ENCODE assay signal across 14 mouse cellular contexts in the genomic region with DNA sequence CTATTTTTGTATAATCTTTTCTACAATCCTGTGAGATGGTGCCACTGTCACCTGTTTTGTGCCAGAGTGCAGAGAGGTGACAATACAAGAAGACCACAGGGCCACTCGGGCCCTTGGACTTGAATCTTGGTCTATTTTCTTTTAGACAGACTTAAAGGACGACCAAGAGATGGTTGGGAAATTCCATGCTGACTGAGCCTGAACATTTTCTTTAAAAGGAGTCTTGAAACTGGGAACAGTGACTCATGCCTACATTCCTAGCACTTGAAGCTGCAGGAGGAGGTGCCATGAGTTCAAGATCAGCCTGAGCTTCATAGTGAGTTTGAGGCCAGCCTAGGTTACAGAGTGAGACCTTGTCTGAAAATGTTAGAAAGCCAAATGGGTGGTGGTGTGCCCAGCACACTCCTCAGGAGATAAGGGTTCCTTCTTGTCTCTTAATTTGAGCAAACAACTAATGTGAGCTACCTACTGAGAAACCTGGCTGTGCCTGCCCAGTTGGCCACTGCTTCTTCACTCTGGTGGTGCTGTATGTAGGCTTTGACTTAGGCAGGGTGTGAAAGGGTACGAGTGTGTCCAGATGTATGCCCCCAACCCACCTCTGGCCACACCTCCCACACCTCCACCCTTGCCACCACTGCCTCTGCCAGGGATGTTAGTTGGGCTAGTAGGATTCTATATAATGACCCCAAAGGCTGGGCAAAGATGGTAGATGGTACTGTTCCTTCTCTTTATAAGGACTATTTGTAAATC. TPM values are rescaled to one million over a fixed set of nuclear protein-coding genes. Genes with fewer than 3 reads are reported as not detected.
DNase-seq lines count a peak whose midpoint lies in the region; ATAC-seq and TF ChIP-seq lines count a peak whose summit lies in the region.
"Had no signal": no experiment of that assay in that cellular context is flagged by ENCODE, and none has a peak within 500 bp of the region (broad histone marks: within the 10 kb centered on the region; RNA-seq: fewer than 3 reads in every experiment).

No protein-coding gene starts in this region.

- no peak overlapping the region for H3K4me3 ChIP-seq in left cerebral cortex, adult 2 months
- H3K4me3 ChIP-seq in forebrain, embryonic 12.5 days (replicated peaks) = no peak overlapping the region
- H3K4me3 ChIP-seq in liver, postnatal 0 days (ENCODE audit: low read depth, low read length) = no peak overlapping the region
- H3K4me3 ChIP-seq: heart, embryonic 10.5 days; megakaryocyte, embryonic 14.5 days; neural tube, embryonic 12.5 days had no signal

- no peaks in the 10 kb centered on the region for H3K9me3 ChIP-seq in forebrain, embryonic 12.5 days
- H3K9me3 ChIP-seq in liver, postnatal 0 days (ENCODE audit: low read length) = no peaks in the 10 kb centered on the region
- H3K9me3 ChIP-seq: heart, embryonic 10.5 days; megakaryocyte, embryonic 14.5 days; neural tube, embryonic 12.5 days had no signal

- intact Hi-C loops in left cerebral cortex, adult 2 months (cut with DNase I) = loop anchor here (2.0 kb wide), 1 partner anchor 39 kb away; the partner anchor contains the start of gene Socs7

- H3K27ac ChIP-seq in left cerebral cortex, adult 2 months = peak overlapping the region; percentile 77
- H3K27ac ChIP-seq in forebrain, embryonic 12.5 days = peak overlapping the region; percentile 70; the same call in 1 of the 2 replicates
- H3K27ac ChIP-seq in liver, postnatal 0 days (ENCODE audit: low read depth) = no peak overlapping the region
- H3K27ac ChIP-seq: neural tube, embryonic 12.5 days had no signal

- peaks cover 51% of the 10 kb centered on the region for H3K4me1 ChIP-seq in forebrain, embryonic 12.5 days
- peaks cover 32% of the 10 kb centered on the region for H3K4me1 ChIP-seq in liver, postnatal 0 days (ENCODE audit: insufficient read depth)

- peaks cover 37% of the 10 kb centered on the region for H3K27me3 ChIP-seq in forebrain, embryonic 12.5 days
- H3K27me3 ChIP-seq in liver, postnatal 0 days (ENCODE audit: insufficient read depth, low read length) = peaks cover 10% of the 10 kb centered on the region
- H3K27me3 ChIP-seq: Patski had no signal

- ATAC-seq in forebrain, embryonic 12.5 days (ENCODE audit: low FRiP score) = no peak
- ATAC-seq in liver, postnatal 0 days = no peak
- ATAC-seq: Patski had no signal

- 79% methylated on average over 3 of the region's 3 CpGs for WGBS in forebrain, embryonic 12.5 days
- 76% methylated on average over 3 of the region's 3 CpGs for WGBS in liver, postnatal 0 days (ENCODE audit: insufficient replicate concordance)

- H3K36me3 ChIP-seq in forebrain, embryonic 12.5 days (replicated peaks) = peaks cover 3% of the 10 kb centered on the region
- no peaks in the 10 kb centered on the region for H3K36me3 ChIP-seq in liver, postnatal 0 days (replicated peaks; ENCODE audit: insufficient read depth, low read length)
- H3K36me3 ChIP-seq: neural tube, embryonic 12.5 days had no signal

- no peak overlapping the region for H3K4me2 ChIP-seq in forebrain, embryonic 12.5 days
- no peak overlapping the region for H3K4me2 ChIP-seq in liver, postnatal 0 days (ENCODE audit: low read depth, low read length)
- H3K4me2 ChIP-seq: lung, embryonic 14.5 days had no signal

- TF ChIP-seq EP300 in liver, postnatal 0 days (IDR thresholded peaks at IDR 0.05; ENCODE audit: low read depth) = no peak

- H3K9ac ChIP-seq in forebrain, embryonic 12.5 days = no peak overlapping the region
- no peak overlapping the region for H3K9ac ChIP-seq in liver, postnatal 0 days (replicated peaks)
- H3K9ac ChIP-seq: lung, embryonic 14.5 days had no signal

- DNase-seq in cerebellum, adult 9-11 months = peak; percentile 62
- DNase-seq in cerebellum, adult 8-10 months = no peak
- DNase-seq in left cerebral cortex, adult 2 months (ENCODE audit: extremely low spot score in 1 of 2, low spot score in 2 of 2) = no peak
- no peak for DNase-seq in left cerebral cortex, adult 11 months (ENCODE audit: low spot score)
- peak; percentile 19 for DNase-seq in naive thymus-derived CD4-positive, alpha-beta T cell, adult 2 months (ENCODE audit: low read depth)
- no peak for DNase-seq in liver, postnatal 0 days
- no peak for DNase-seq in urinary bladder, postnatal 14 days (ENCODE audit: low spot score)
- DNase-seq: kidney, postnatal 25 days; lung, embryonic 14.5 days had no signal

- TF ChIP-seq CTCF in left cerebral cortex, adult 2 months (IDR thresholded peaks at IDR 0.05) = no peak
- no peak for TF ChIP-seq CTCF in liver, postnatal 0 days (IDR thresholded peaks at IDR 0.05; ENCODE audit: low read depth)

RNA-seq across cellular contexts. Expression of gene Arhgap23, which starts 13.5 kb away (rescaled TPM):
- 10 to 100 TPM; 64.4 to 78.6 TPM for total RNA-seq in left cerebral cortex, adult 2 months (2021)
- 4.2 and 5.1 TPM in 2 replicates for polyA plus RNA-seq in forebrain, embryonic 12.5 days (2016; fragmentation: Nextera tagmentation; extraction: Ambion mirVana)
- polyA plus RNA-seq in liver, postnatal 0 days (2015; fragmentation: Nextera tagmentation; extraction: Ambion mirVana) = 5.6 and 5.7 TPM in 2 replicates

RNA-seq across cellular contexts. Expression of gene Socs7, which starts 39.5 kb away (rescaled TPM):
- 10 to 100 TPM; 87.2 to 91.9 TPM for total RNA-seq in left cerebral cortex, adult 2 months (2021)
- 7.9 and 8.0 TPM in 2 replicates for polyA plus RNA-seq in forebrain, embryonic 12.5 days (2016; fragmentation: Nextera tagmentation; extraction: Ambion mirVana)
- polyA plus RNA-seq in liver, postnatal 0 days (2015; fragmentation: Nextera tagmentation; extraction: Ambion mirVana) = 0.89 and 0.92 TPM in 2 replicates

RNA-seq across cellular contexts. Expression of gene Gpr179, which starts 50.0 kb away (rescaled TPM):
- under 1 TPM; 0.18 to 0.37 TPM for total RNA-seq in left cerebral cortex, adult 2 months (2021)
- 0.11 and 0.22 TPM in 2 replicates for polyA plus RNA-seq in forebrain, embryonic 12.5 days (2016; fragmentation: Nextera tagmentation; extraction: Ambion mirVana)
- 0.04 TPM in 1 of 2 replicates, not detected in the other for polyA plus RNA-seq in liver, postnatal 0 days (2015; fragmentation: Nextera tagmentation; extraction: Ambion mirVana)

Comparison
In these comparisons a context has a peak if more than half of its experiments do, and no peak if none do; other contexts are left out.
1. DNase-seq: peak in cerebellum, adult 9-11 months (single experiment) and naive thymus-derived CD4-positive, alpha-beta T cell, adult 2 months (single experiment); none in cerebellum, adult 8-10 months (single experiment), left cerebral cortex, adult 2 months (0 of 2), left cerebral cortex, adult 11 months (single experiment), liver, postnatal 0 days (single experiment) and urinary bladder, postnatal 14 days (single experiment).